8 mouse cellular contexts compared by ENCODE assay signal in the genomic region with DNA sequence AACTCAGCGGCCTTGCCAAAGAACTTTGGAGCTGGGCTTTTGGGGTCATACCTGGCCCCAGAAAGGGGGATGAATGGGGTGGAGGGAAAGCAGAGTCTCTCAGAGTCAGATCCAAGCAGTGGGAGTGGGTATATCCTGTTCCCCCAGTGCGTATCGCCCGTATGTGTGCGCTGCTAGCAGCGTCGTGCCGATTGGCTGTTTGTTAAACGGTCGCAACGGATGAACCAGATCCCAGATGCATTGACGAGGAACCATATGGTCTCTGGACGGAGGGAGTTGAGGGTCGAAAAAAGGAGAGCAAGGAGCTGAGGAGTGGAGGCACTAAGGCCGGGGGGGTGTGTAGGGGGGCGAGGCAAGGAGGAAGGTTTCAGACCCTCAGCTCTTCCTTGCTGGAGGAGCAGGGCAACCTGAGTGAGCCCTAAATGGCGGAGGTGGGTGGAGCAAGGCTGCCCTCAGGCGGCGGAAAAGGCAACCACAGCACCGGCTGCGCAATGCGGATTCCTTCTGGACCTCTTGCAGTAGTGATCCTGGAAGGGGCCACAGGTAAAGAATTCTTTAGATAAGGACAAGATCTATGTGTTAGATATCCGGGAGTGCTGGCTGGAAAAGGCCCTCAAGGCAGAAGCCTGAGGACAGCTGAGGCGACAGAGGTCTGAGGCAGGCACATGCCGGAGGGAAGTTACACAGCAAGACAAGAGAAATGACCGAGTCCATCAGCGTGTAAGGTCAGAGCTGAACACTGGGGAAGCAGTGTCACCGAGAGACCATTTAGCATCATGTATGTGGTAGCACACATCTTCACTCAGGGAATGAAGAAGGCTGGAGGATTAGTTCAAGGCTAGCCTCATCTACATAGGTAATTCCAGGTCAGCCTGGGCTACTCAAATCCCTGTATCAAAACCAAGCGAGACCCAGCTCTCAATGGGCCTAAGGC. TPM values are rescaled to one million over a fixed set of nuclear protein-coding genes. Genes with fewer than 3 reads are reported as not detected.
DNase-seq lines count a peak whose midpoint lies in the region; ATAC-seq and TF ChIP-seq lines count a peak whose summit lies in the region.

No protein-coding gene starts in this region.

- peak overlapping the region; percentile 69 for H3K4me2 ChIP-seq in forebrain, embryonic 12.5 days
- peak overlapping the region; percentile 61 for H3K4me2 ChIP-seq in lung, embryonic 15.5 days

- WGBS in forebrain, embryonic 12.5 days: 13% methylated on average over 29 of the region's 29 CpGs
- 10% methylated on average over 28 of the region's 29 CpGs for WGBS in lung, embryonic 15.5 days

- TF ChIP-seq RAD21 in MEL (IDR thresholded peaks at IDR 0.05; ENCODE audit: low read depth, low read length): peak; percentile 71

- H3K9ac ChIP-seq in MEL (ENCODE audit: control insufficient read depth, low read depth, low read length, poor library complexity, severe bottlenecking): peak overlapping the region; percentile 63
- peak overlapping the region; percentile 48 for H3K9ac ChIP-seq in forebrain, embryonic 12.5 days
- peak overlapping the region; percentile 29; the same call in 1 of the 2 replicates for H3K9ac ChIP-seq in lung, embryonic 15.5 days

- intact Hi-C loops in heart, postnatal 14 days (cut with DNase I): loop anchor here (1.0 kb wide), 1 partner anchor 49 kb away; no protein-coding TSS in a partner anchor

- no peaks in the 10 kb centered on the region for H3K9me3 ChIP-seq in MEL (replicated peaks; ENCODE audit: insufficient read depth, low read length)
- no peaks in the 10 kb centered on the region for H3K9me3 ChIP-seq in forebrain, embryonic 12.5 days
- no peaks in the 10 kb centered on the region for H3K9me3 ChIP-seq in lung, embryonic 15.5 days

- peak; percentile 59 for ATAC-seq in forebrain, embryonic 12.5 days (ENCODE audit: low FRiP score)
- peak; percentile 27; the same call in 1 of the 2 replicates for ATAC-seq in lung, embryonic 15.5 days (ENCODE audit: borderline replicate concordance, extremely low read depth, low FRiP score, low TSS enrichment)

- no peaks in the 10 kb centered on the region; the same call in 1 of the 2 replicates for H3K79me2 ChIP-seq in MEL (ENCODE audit: control insufficient read depth, insufficient read depth, low read length, poor library complexity)

- TF ChIP-seq CTCF in MEL (IDR thresholded peaks at IDR 0.05 in 2 of 3, conservative IDR thresholded peaks at IDR 0.05 in 1 of 3; ENCODE audit: control insufficient read depth in 1 of 3, insufficient read depth in 1 of 3, low read depth in 2 of 3, low read length in 3 of 3, poor library complexity in 1 of 3, severe bottlenecking in 1 of 3): peak; percentile 80 to 91 (median 85)
- TF ChIP-seq CTCF in layer of hippocampus, adult 2 months (conservative IDR thresholded peaks at IDR 0.05): peak; percentile 94

- DNase-seq in MEL (ENCODE audit: low read depth, low spot score): peak; percentile 89
- peak; percentile 39 for DNase-seq in c-Kit-positive CD71-positive TER-119-positive erythroid progenitor cells, embryonic 14.5 days (ENCODE audit: low spot score)
- peak; percentile 78 to 83 for DNase-seq in heart, postnatal 14 days
- peak; percentile 84 to 86 for DNase-seq in layer of hippocampus, adult 2 months (ENCODE audit: low spot score in 2 of 2)
- DNase-seq in ovary, postnatal 36 days (ENCODE audit: low spot score): peak; percentile 81
- peak; percentile 74 for DNase-seq in urinary bladder, postnatal 14 days (ENCODE audit: low spot score)

- peak overlapping the region; percentile 59 to 60 for H3K4me3 ChIP-seq in MEL (ENCODE audit: control insufficient read depth in 1 of 2, insufficient read depth in 1 of 2, low read depth in 2 of 2, low read length in 2 of 2)
- peak overlapping the region; percentile 29 for H3K4me3 ChIP-seq in forebrain, embryonic 12.5 days (replicated peaks)
- H3K4me3 ChIP-seq in layer of hippocampus, adult 2 months: peak overlapping the region; percentile 41; the same call in 1 of the 2 replicates
- peak overlapping the region; percentile 29 for H3K4me3 ChIP-seq in lung, embryonic 15.5 days

- TF ChIP-seq POLR2A in MEL (IDR thresholded peaks at IDR 0.05; ENCODE audit: control insufficient read depth in 1 of 2, insufficient read depth in 1 of 2, low read depth in 1 of 2, low read length in 2 of 2, poor library complexity in 1 of 2): peak; percentile 41 to 55; a peak in 3 of 4 replicates

- H3K27me3 ChIP-seq in MEL (ENCODE audit: control insufficient read depth in 1 of 2, insufficient read depth in 2 of 2, low read length in 2 of 2): no peaks in the 10 kb centered on the region
- H3K27me3 ChIP-seq in forebrain, embryonic 12.5 days: peaks cover 47% of the 10 kb centered on the region
- H3K27me3 ChIP-seq in lung, embryonic 15.5 days: peaks cover 45% of the 10 kb centered on the region

- TF ChIP-seq EP300 in MEL (IDR thresholded peaks at IDR 0.05; ENCODE audit: low read depth in 1 of 2, low read length in 2 of 2): peak in 1 of 2 experiments; percentile 2; a peak in 1 of 4 replicates

- H3K4me1 ChIP-seq in MEL (ENCODE audit: control insufficient read depth in 1 of 2, insufficient read depth in 2 of 2, low read length in 2 of 2): peaks cover 0 to 5% of the 10 kb centered on the region in 2 experiments; a peak in 1 of 4 replicates
- H3K4me1 ChIP-seq in forebrain, embryonic 12.5 days: peaks cover 53% of the 10 kb centered on the region
- peaks cover 54% of the 10 kb centered on the region for H3K4me1 ChIP-seq in lung, embryonic 15.5 days

- H3K36me3 ChIP-seq in MEL (ENCODE audit: control insufficient read depth in 1 of 2, insufficient read depth in 2 of 2, low read length in 2 of 2): no peaks in the 10 kb centered on the region; a peak in 1 of 4 replicates
- no peaks in the 10 kb centered on the region for H3K36me3 ChIP-seq in forebrain, embryonic 12.5 days (replicated peaks)
- no peaks in the 10 kb centered on the region for H3K36me3 ChIP-seq in lung, embryonic 15.5 days

- H3K27ac ChIP-seq in MEL (ENCODE audit: control insufficient read depth, low read depth, low read length): peak overlapping the region; percentile 31
- H3K27ac ChIP-seq in forebrain, embryonic 12.5 days: 0 out of 2 replicates have a peak overlapping the region, but pooled peaks have one; percentile 36
- peak overlapping the region; percentile 98 for H3K27ac ChIP-seq in layer of hippocampus, adult 2 months
- no peak overlapping the region for H3K27ac ChIP-seq in lung, embryonic 15.5 days

TF ChIP-seq in MEL, 35 proteins besides CTCF, POLR2A, EP300 and RAD21 (continues in another document):
- TF ChIP-seq ZC3H11A (IDR thresholded peaks at IDR 0.05; ENCODE audit: low read depth, low read length): peak; percentile 61
- TF ChIP-seq MAZ (IDR thresholded peaks at IDR 0.05; ENCODE audit: low read depth, low read length): no peak
- TF ChIP-seq NELFE (IDR thresholded peaks at IDR 0.05; ENCODE audit: low read depth, low read length): peak; percentile 50; the same call in 1 of the 2 replicates
- no peak for TF ChIP-seq TAL1 (IDR thresholded peaks at IDR 0.05; ENCODE audit: low read length)
- 0 out of 2 replicates have a peak, but pooled peaks have one; percentile 13 for TF ChIP-seq HCFC1 (IDR thresholded peaks at IDR 0.05; ENCODE audit: low read depth, low read length)
- TF ChIP-seq ZNF384 (IDR thresholded peaks at IDR 0.05; ENCODE audit: low read depth, low read length): no peak

RNA-seq across cellular contexts. Expression of gene Pnmal2, which starts 5.7 kb away (rescaled TPM):
- total RNA-seq in MEL (2012; rRNA removed): not detected in 2 replicates
- polyA plus RNA-seq in MEL (2012; ENCODE audit: insufficient read depth in 1 of 2, insufficient read length in 2 of 2, low read depth in 1 of 2, low replicate concordance in 2 of 2, missing spikeins in 1 of 2): under 1 TPM in 1 of 2 experiments, not detected in 1; 0.07 TPM
- 52.6 and 53.3 TPM in 2 replicates for polyA plus RNA-seq in forebrain, embryonic 12.5 days (2016; fragmentation: Nextera tagmentation; extraction: Ambion mirVana)
- total RNA-seq in heart, postnatal 14 days (2021): 1 to 10 TPM; 3.6 to 4.0 TPM
- total RNA-seq in layer of hippocampus, adult 2 months (2021): 100 to 1,000 TPM; 348 to 373 TPM
- polyA plus RNA-seq in lung, embryonic 15.5 days (2015; fragmentation: Nextera tagmentation; extraction: Ambion mirVana): 6.2 and 6.6 TPM in 2 replicates

RNA-seq across cellular contexts. Expression of gene Pnmal1, which starts 9.3 kb away (rescaled TPM):
- 0.19 and 0.23 TPM in 2 replicates for total RNA-seq in MEL (2012; rRNA removed)
- under 1 TPM in 1 of 2 experiments, not detected in 1; 0.53 TPM for polyA plus RNA-seq in MEL (2012; ENCODE audit: insufficient read depth in 1 of 2, insufficient read length in 2 of 2, low read depth in 1 of 2, low replicate concordance in 2 of 2, missing spikeins in 1 of 2)
- 32.3 and 37.0 TPM in 2 replicates for polyA plus RNA-seq in forebrain, embryonic 12.5 days (2016; fragmentation: Nextera tagmentation; extraction: Ambion mirVana)
- not detected for total RNA-seq in heart, postnatal 14 days (2021)
- total RNA-seq in layer of hippocampus, adult 2 months (2021): 100 to 1,000 TPM; 103 to 121 TPM
- polyA plus RNA-seq in lung, embryonic 15.5 days (2015; fragmentation: Nextera tagmentation; extraction: Ambion mirVana): 0.11 and 0.36 TPM in 2 replicates

RNA-seq across cellular contexts. Expression of gene Calm3, which starts 26.3 kb away (rescaled TPM):
- 450 and 482 TPM in 2 replicates for total RNA-seq in MEL (2012; rRNA removed)
- 1,000 to 10,000 TPM in 1 of 2 experiments, 100 to 1,000 TPM in 1; 515 to 1,030 TPM for polyA plus RNA-seq in MEL (2012; ENCODE audit: insufficient read depth in 1 of 2, insufficient read length in 2 of 2, low read depth in 1 of 2, low replicate concordance in 2 of 2, missing spikeins in 1 of 2)
- 227 and 234 TPM in 2 replicates for polyA plus RNA-seq in forebrain, embryonic 12.5 days (2016; fragmentation: Nextera tagmentation; extraction: Ambion mirVana)
- total RNA-seq in heart, postnatal 14 days (2021): 100 to 1,000 TPM; 228 to 250 TPM
- total RNA-seq in layer of hippocampus, adult 2 months (2021): 1,000 to 10,000 TPM; 2,074 to 2,160 TPM
- 101 and 104 TPM in 2 replicates for polyA plus RNA-seq in lung, embryonic 15.5 days (2015; fragmentation: Nextera tagmentation; extraction: Ambion mirVana)

RNA-seq across cellular contexts. Expression of gene Gm42372, which starts 32.7 kb away (rescaled TPM):
- total RNA-seq in MEL (2012; rRNA removed): not detected in 2 replicates
- polyA plus RNA-seq in MEL (2012; ENCODE audit: insufficient read depth in 1 of 2, insufficient read length in 2 of 2, low read depth in 1 of 2, low replicate concordance in 2 of 2, missing spikeins in 1 of 2): under 1 TPM in 1 of 2 experiments, not detected in 1; 0.42 TPM
- 1.6 and 1.7 TPM in 2 replicates for polyA plus RNA-seq in forebrain, embryonic 12.5 days (2016; fragmentation: Nextera tagmentation; extraction: Ambion mirVana)
- total RNA-seq in heart, postnatal 14 days (2021): under 1 TPM; 0.07 TPM
- total RNA-seq in layer of hippocampus, adult 2 months (2021): 10 to 100 TPM; 52.3 to 55.5 TPM
- polyA plus RNA-seq in lung, embryonic 15.5 days (2015; fragmentation: Nextera tagmentation; extraction: Ambion mirVana): 0.16 and 0.17 TPM in 2 replicates

RNA-seq across cellular contexts. Expression of gene Ccdc8, which starts 42.3 kb away (rescaled TPM):
- not detected in 2 replicates for total RNA-seq in MEL (2012; rRNA removed)
- under 1 TPM in 1 of 2 experiments, not detected in 1; 0.11 TPM for polyA plus RNA-seq in MEL (2012; ENCODE audit: insufficient read depth in 1 of 2, insufficient read length in 2 of 2, low read depth in 1 of 2, low replicate concordance in 2 of 2, missing spikeins in 1 of 2)
- polyA plus RNA-seq in forebrain, embryonic 12.5 days (2016; fragmentation: Nextera tagmentation; extraction: Ambion mirVana): 9.1 and 11.5 TPM in 2 replicates
- total RNA-seq in heart, postnatal 14 days (2021): 10 to 100 TPM in 1 of 2 experiments, 1 to 10 TPM in 1; 9.8 to 10.3 TPM
- 1 to 10 TPM; 1.8 to 2.2 TPM for total RNA-seq in layer of hippocampus, adult 2 months (2021)
- polyA plus RNA-seq in lung, embryonic 15.5 days (2015; fragmentation: Nextera tagmentation; extraction: Ambion mirVana): 34.9 and 35.9 TPM in 2 replicates

Comparison
In these comparisons a context has a peak if more than half of its experiments do, and no peak if none do; other contexts are left out.
1. DNase-seq: peak in every context shown above with its lines; median percentile 89 in MEL; 85 in layer of hippocampus, adult 2 months; 81 in ovary, postnatal 36 days; 80 in heart, postnatal 14 days; 74 in urinary bladder, postnatal 14 days; 39 in c-Kit-positive CD71-positive TER-119-positive erythroid progenitor cells, embryonic 14.5 days.
2. RNA of gene Pnmal2, which starts 5.7 kb away (total RNA-seq): 348 to 373 TPM in layer of hippocampus, adult 2 months; 3.6 to 4.0 TPM in heart, postnatal 14 days and not detected in MEL; every median in the first group is over 10 times any median in the second.
3. RNA of gene Pnmal1, which starts 9.3 kb away (total RNA-seq): 103 to 121 TPM in layer of hippocampus, adult 2 months; 0.19 to 0.23 TPM in MEL and not detected in heart, postnatal 14 days; every median in the first group is over 10 times any median in the second.
4. Peak in every context shown above with its lines, with median percentiles within 50 percentile points of each other: H3K4me3 ChIP-seq and H3K9ac ChIP-seq.